8 mouse cellular contexts compared by ENCODE assay signal in the genomic region with DNA sequence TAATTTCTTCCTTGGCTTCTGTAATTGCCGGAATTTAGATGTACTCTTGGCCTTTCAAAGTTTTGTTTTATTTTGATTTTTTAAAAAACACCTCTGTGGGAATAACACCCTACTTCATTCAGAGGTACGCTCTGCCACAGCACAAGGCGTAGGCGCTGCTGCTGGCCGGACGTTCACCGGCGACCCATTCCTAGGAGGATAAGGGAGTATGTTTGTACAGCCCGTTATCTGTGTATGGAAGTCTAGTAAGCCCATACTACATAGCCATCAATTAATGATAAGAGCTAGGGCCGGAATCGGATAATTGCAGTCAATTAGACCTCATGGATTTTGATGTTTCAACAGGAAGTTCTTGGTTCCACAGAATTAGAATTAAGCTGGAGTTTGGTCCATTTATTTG. TPM values are rescaled to one million over a fixed set of nuclear protein-coding genes. Genes with fewer than 3 reads are reported as not detected.
DNase-seq lines count a peak whose midpoint lies in the region; ATAC-seq and TF ChIP-seq lines count a peak whose summit lies in the region.

No protein-coding gene starts in this region.

- no peaks in the 10 kb centered on the region for H3K27me3 ChIP-seq in heart, adult 2 months (ENCODE audit: control insufficient read depth, insufficient read depth, low read length)
- no peaks in the 10 kb centered on the region for H3K27me3 ChIP-seq in kidney, postnatal 0 days (ENCODE audit: insufficient read depth, low read length)
- no peaks in the 10 kb centered on the region for H3K27me3 ChIP-seq in midbrain, embryonic 13.5 days

- H3K9me3 ChIP-seq in kidney, postnatal 0 days (replicated peaks; ENCODE audit: low read length): no peaks in the 10 kb centered on the region
- no peaks in the 10 kb centered on the region for H3K9me3 ChIP-seq in midbrain, embryonic 13.5 days

- peaks cover 1% of the 10 kb centered on the region; the same call in 1 of the 2 replicates for H3K79me2 ChIP-seq in heart, adult 2 months (replicated peaks; ENCODE audit: control insufficient read depth, insufficient read depth, low read length)

- H3K4me1 ChIP-seq in heart, adult 2 months (ENCODE audit: control insufficient read depth, insufficient read depth, low read length): no peaks in the 10 kb centered on the region
- H3K4me1 ChIP-seq in kidney, postnatal 0 days (replicated peaks; ENCODE audit: insufficient read depth, low read length): peaks cover 4% of the 10 kb centered on the region; the same call in 1 of the 2 replicates
- H3K4me1 ChIP-seq in midbrain, embryonic 13.5 days (replicated peaks): peaks cover 16% of the 10 kb centered on the region

- WGBS in heart, adult 2 months: under 1% methylated on average over 11 of the region's 11 CpGs
- under 1% methylated on average over 11 of the region's 11 CpGs for WGBS in kidney, postnatal 0 days
- 2% methylated on average over 11 of the region's 11 CpGs for WGBS in midbrain, embryonic 13.5 days

- no peaks in the 10 kb centered on the region; the same call in 1 of the 2 replicates for H3K36me3 ChIP-seq in heart, adult 2 months (ENCODE audit: control insufficient read depth, insufficient read depth, low read length)
- 0 out of 2 replicates have a peak, but pooled peaks cover 5% of the 10 kb centered on the region for H3K36me3 ChIP-seq in kidney, postnatal 0 days (ENCODE audit: insufficient read depth, low read length)
- H3K36me3 ChIP-seq in midbrain, embryonic 13.5 days: peaks cover 24% of the 10 kb centered on the region

- DNase-seq in gastrocnemius, adult 2 months: no peak
- DNase-seq in gastrocnemius, postnatal 14 days: no peak
- peak; percentile 12 to 19 for DNase-seq in adrenal gland, postnatal 36 days
- peak in 1 of 2 experiments; percentile 12 for DNase-seq in heart, adult 2 months
- DNase-seq in kidney, postnatal 0 days (ENCODE audit: low spot score): peak; percentile 39
- DNase-seq in right cerebral cortex, postnatal 10 days (ENCODE audit: low spot score in 2 of 2): no peak
- DNase-seq in urinary bladder, postnatal 4 days (ENCODE audit: low spot score in 2 of 2): no peak

- ATAC-seq in kidney, postnatal 0 days (replicated peaks; ENCODE audit: low FRiP score, low read depth): no peak
- ATAC-seq in midbrain, embryonic 13.5 days: peak; percentile 25; the same call in 1 of the 2 replicates

- peak overlapping the region; percentile 98 for H3K27ac ChIP-seq in gastrocnemius, adult 2 months
- H3K27ac ChIP-seq in heart, adult 2 months: peak overlapping the region; percentile 94
- H3K27ac ChIP-seq in kidney, postnatal 0 days: peak overlapping the region; percentile 84
- peak overlapping the region; percentile 73; the same call in 1 of the 2 replicates for H3K27ac ChIP-seq in midbrain, embryonic 13.5 days

- TF ChIP-seq CTCF in gastrocnemius, adult 2 months (IDR thresholded peaks at IDR 0.05): no peak
- no peak for TF ChIP-seq CTCF in heart, adult 2 months (IDR thresholded peaks at IDR 0.05)
- no peak for TF ChIP-seq CTCF in kidney, postnatal 0 days (IDR thresholded peaks at IDR 0.05; ENCODE audit: low read depth)

- intact Hi-C loops in gastrocnemius, adult 2 months (cut with DNase I): loop anchor here (2.0 to 5.0 kb wide), 3 partner anchors 20 to 123 kb away; a partner anchor contains a TSS
- intact Hi-C loops in gastrocnemius, postnatal 14 days (cut with DNase I; ENCODE audit: low total_unique reads): no loop called here
- intact Hi-C loops in heart, adult 2 months (cut with DNase I): loop anchor here (2.0 to 10.0 kb wide), 4 partner anchors 18 to 246 kb away; a partner anchor contains a TSS

- H3K9ac ChIP-seq in heart, adult 2 months (ENCODE audit: low read depth, low read length): peak overlapping the region; percentile 83
- H3K9ac ChIP-seq in kidney, postnatal 0 days (ENCODE audit: low read depth, low read length): peak overlapping the region; percentile 86
- peak overlapping the region; percentile 92 for H3K9ac ChIP-seq in midbrain, embryonic 13.5 days (replicated peaks)

- H3K4me3 ChIP-seq in gastrocnemius, adult 2 months: peak overlapping the region; percentile 84
- peak overlapping the region; percentile 99 for H3K4me3 ChIP-seq in heart, adult 2 months
- peak overlapping the region; percentile 98 for H3K4me3 ChIP-seq in kidney, postnatal 0 days (replicated peaks; ENCODE audit: low read depth, low read length)
- H3K4me3 ChIP-seq in midbrain, embryonic 13.5 days (replicated peaks): peak overlapping the region; percentile 96

- peak overlapping the region; percentile 68 for H3K4me2 ChIP-seq in kidney, postnatal 0 days (ENCODE audit: low read length)
- H3K4me2 ChIP-seq in midbrain, embryonic 13.5 days (replicated peaks): peak overlapping the region; percentile 81

- no peak for TF ChIP-seq POLR2A in heart, adult 2 months (IDR thresholded peaks at IDR 0.05; ENCODE audit: insufficient read depth, low read depth, low read length)

- no peak for TF ChIP-seq EP300 in heart, adult 2 months (IDR thresholded peaks at IDR 0.05; ENCODE audit: insufficient read depth, low read depth, low read length)

RNA-seq across cellular contexts. Expression of a gene that starts 0.5 kb away (rescaled TPM):
- total RNA-seq in gastrocnemius, adult 2 months (2021): 10 to 100 TPM; 36.8 to 43.0 TPM
- total RNA-seq in gastrocnemius, postnatal 14 days (2021): 10 to 100 TPM; 25.3 to 27.7 TPM
- 10 to 100 TPM; 34.6 to 38.2 TPM for total RNA-seq in adrenal gland, postnatal 36 days (2021)
- total RNA-seq in heart, adult 2 months (2021): 10 to 100 TPM; 32.9 to 38.4 TPM
- 20.0 and 39.6 TPM in 2 replicates for polyA plus RNA-seq in heart, adult 2 months (2012; rRNA removed)
- 53.4 and 57.3 TPM in 2 replicates for polyA plus RNA-seq in kidney, postnatal 0 days (2015; fragmentation: Nextera tagmentation; extraction: Ambion mirVana)
- polyA plus RNA-seq in midbrain, embryonic 13.5 days (2015; fragmentation: Nextera tagmentation; extraction: Ambion mirVana): 46.5 and 47.5 TPM in 2 replicates

RNA-seq across cellular contexts. Expression of a gene that starts 18.6 kb away (rescaled TPM):
- total RNA-seq in gastrocnemius, adult 2 months (2021): 10 to 100 TPM; 32.6 to 32.7 TPM
- total RNA-seq in gastrocnemius, postnatal 14 days (2021): 10 to 100 TPM; 22.4 to 25.4 TPM
- 10 to 100 TPM; 31.5 to 34.3 TPM for total RNA-seq in adrenal gland, postnatal 36 days (2021)
- 10 to 100 TPM; 21.0 to 21.4 TPM for total RNA-seq in heart, adult 2 months (2021)
- 14.4 and 29.1 TPM in 2 replicates for polyA plus RNA-seq in heart, adult 2 months (2012; rRNA removed)
- 31.7 and 34.2 TPM in 2 replicates for polyA plus RNA-seq in kidney, postnatal 0 days (2015; fragmentation: Nextera tagmentation; extraction: Ambion mirVana)
- 36.8 and 37.3 TPM in 2 replicates for polyA plus RNA-seq in midbrain, embryonic 13.5 days (2015; fragmentation: Nextera tagmentation; extraction: Ambion mirVana)

Comparison
In these comparisons a context has a peak if more than half of its experiments do, and no peak if none do; other contexts are left out.
1. DNase-seq: peak in adrenal gland, postnatal 36 days (2 of 2) and kidney, postnatal 0 days (single experiment); none in gastrocnemius, adult 2 months (single experiment), gastrocnemius, postnatal 14 days (single experiment), right cerebral cortex, postnatal 10 days (0 of 2) and urinary bladder, postnatal 4 days (0 of 2).
2. Peak in every context shown above with its lines, with median percentiles within 50 percentile points of each other: H3K27ac ChIP-seq, H3K4me3 ChIP-seq and H3K9ac ChIP-seq.